Mouse (Mus musculus): ENCODE measurements around the gene Gm9918.

- no peak for TF ChIP-seq CTCF (IDR thresholded peaks at IDR 0.05; ENCODE audit: borderline replicate concordance, extremely low read depth, insufficient read depth, insufficient read length)
- no peak for TF ChIP-seq POLR2A (IDR thresholded peaks at IDR 0.05; ENCODE audit: borderline replicate concordance, extremely low read depth, insufficient read depth, insufficient read length, poor library complexity, severe bottlenecking)
Observed at GRCm38 (mm10) chr15:102242404-102243228, 27.7 kb upstream of the Gm9918 start.

All from brain, embryonic 14.5 days (tissue).